Mouse (Mus musculus): ENCODE data around the gene Bola1.

DNA sequence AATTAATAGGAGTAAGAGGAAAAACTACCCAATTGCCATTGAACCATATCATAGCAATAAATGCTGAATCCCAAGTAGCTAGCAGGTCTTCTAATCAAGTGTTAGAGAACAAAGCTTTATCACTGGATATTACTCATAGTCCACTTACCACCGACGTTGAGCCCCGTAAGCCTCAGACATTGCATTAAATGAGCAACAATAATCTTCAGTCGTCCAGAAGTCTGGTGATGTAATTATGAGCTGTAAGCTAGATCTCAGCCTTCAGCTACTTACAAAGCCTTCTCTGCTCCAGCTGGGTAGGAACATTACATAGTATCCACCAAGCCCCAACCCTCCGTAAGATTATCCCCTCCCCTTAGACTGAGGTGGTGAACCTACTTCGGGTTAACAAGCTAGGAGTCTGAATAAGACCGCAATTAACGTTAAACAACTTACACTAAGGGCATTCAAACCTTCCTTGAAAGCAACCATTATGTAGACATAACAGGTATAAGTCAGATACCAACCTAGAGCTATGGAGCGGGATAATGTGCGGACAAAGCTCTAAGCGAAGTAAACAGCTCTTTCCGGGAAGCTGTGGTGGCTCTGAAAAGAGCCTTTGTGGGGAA is 18.5 kb upstream of the Bola1 start:
- no peak for TF ChIP-seq CTCF (IDR thresholded peaks at IDR 0.05; ENCODE audit: low read depth, low read length)
- no peak for TF ChIP-seq POLR2A (IDR thresholded peaks at IDR 0.05; ENCODE audit: borderline replicate concordance, low read depth, low read length)

All from bone marrow macrophage, adult 2 months (primary cell).